Mouse (Mus musculus) T-cell, adult 2 months (primary cell): Measurements from ENCODE around the gene Lipm.

Source experiments
- DNase-seq: peaks from one replicate; pipeline ENCODE4 v3.0.0; 2022; ENCODE audit warnings: low spot score

Lipm gene

GRCm38 (mm10) chr19:34165891-34166290 lies 65.2 kb downstream of the Lipm start, which contains the start of gene Ankrd22:
Gene Ankrd22 (minus strand): TSS chr19:34166053.
- DNase-seq = no peak

- DNase-seq = no peak
Observed at GRCm38 (mm10) chr19:34166386-34166785, 65.7 kb downstream of the Lipm start.

GRCm38 (mm10) chr19:34167896-34168661 lies 67.3 kb downstream of the Lipm start:
- DNase-seq = peak; percentile 68

- no peak for DNase-seq
Observed at GRCm38 (mm10) chr19:34169121-34169520, 68.4 kb downstream of the Lipm start.

- no peak for DNase-seq
Observed at GRCm38 (mm10) chr19:34171167-34171566, 70.4 kb downstream of the Lipm start.
